Mouse (Mus musculus): ENCODE measurements around the gene E2f8. TPM values are rescaled to one million over a fixed set of nuclear protein-coding genes. Genes with fewer than 3 reads are reported as not detected.

The E2f8 gene
- polyA plus RNA-seq (2015; fragmentation: Nextera tagmentation; extraction: Ambion mirVana) = 0.93 and 1.5 TPM in 2 replicates

- no peaks in the 10 kb centered on the region for H3K9me3 ChIP-seq (ENCODE audit: low read length)
- peaks cover 6% of the 10 kb centered on the region for H3K4me1 ChIP-seq (ENCODE audit: insufficient read depth, low read depth, low read length)
- peak; percentile 83 for ATAC-seq
- H3K4me2 ChIP-seq (replicated peaks; ENCODE audit: low read depth, low read length) = peak within 1 kb of the TSS; percentile 100
- H3K27ac ChIP-seq (ENCODE audit: low read length) = no peak within 1 kb of the TSS
- DNase-seq (ENCODE audit: low spot score) = peak; percentile 85
- WGBS = 0% methylated on average over 24 of the region's 41 CpGs
- peak within 1 kb of the TSS; percentile 84 for H3K4me3 ChIP-seq (ENCODE audit: low read depth, low read length)
- H3K36me3 ChIP-seq (ENCODE audit: insufficient read depth, low read length) = no peaks in the 10 kb centered on the region
- no peaks in the 10 kb centered on the region for H3K27me3 ChIP-seq (replicated peaks; ENCODE audit: insufficient read depth, low read length)
- H3K9ac ChIP-seq (replicated peaks; ENCODE audit: low read depth) = 0 out of 2 replicates have a peak within 1 kb of the TSS, but pooled peaks have one; percentile 13
- TF ChIP-seq CTCF (IDR thresholded peaks at IDR 0.05) (no peak), EP300 (IDR thresholded peaks at IDR 0.05) (no peak)
Measured at GRCm38 (mm10) chr7:48881486-48881885, at the start of gene E2f8. Gene E2f8, minus strand, starts transcription at chr7:48881596.

- Histone ChIP-seq H3K4me3 (ENCODE audit: low read depth, low read length) (no peak overlapping the region), H3K9ac (replicated peaks; ENCODE audit: low read depth) (no peak overlapping the region), H3K4me2 (replicated peaks; ENCODE audit: low read depth, low read length) (no peak overlapping the region), H3K36me3 (ENCODE audit: insufficient read depth, low read length) (no peaks in the 10 kb centered on the region), H3K9me3 (ENCODE audit: low read length) (no peaks in the 10 kb centered on the region), H3K4me1 (ENCODE audit: insufficient read depth, low read depth, low read length) (no peaks in the 10 kb centered on the region; the same call in 1 of the 2 replicates), H3K27me3 (replicated peaks; ENCODE audit: insufficient read depth, low read length) (no peaks in the 10 kb centered on the region), H3K27ac (ENCODE audit: low read length) (no peak overlapping the region)
- WGBS = 51% methylated on average over 5 of the region's 5 CpGs
- ATAC-seq (no peak), DNase-seq (ENCODE audit: low spot score) (no peak)
- TF ChIP-seq EP300 (IDR thresholded peaks at IDR 0.05) (no peak), CTCF (IDR thresholded peaks at IDR 0.05) (no peak)
Measured at GRCm38 (mm10) chr7:48930399-48930798, 49.0 kb upstream of the E2f8 start.

GRCm38 (mm10) chr7:48928364-48928763 is 47.0 kb upstream of the E2f8 start:
- DNase-seq (ENCODE audit: low spot score) = peak; percentile 75
- peak; percentile 70 for ATAC-seq
- peak; percentile 89 for TF ChIP-seq CTCF (IDR thresholded peaks at IDR 0.05)
- no peak for TF ChIP-seq EP300 (IDR thresholded peaks at IDR 0.05)
- no peak overlapping the region for H3K9ac ChIP-seq (replicated peaks; ENCODE audit: low read depth)
- no peaks in the 10 kb centered on the region for H3K27me3 ChIP-seq (replicated peaks; ENCODE audit: insufficient read depth, low read length)
- WGBS = 2% methylated on average over 3 of the region's 3 CpGs
- H3K4me1 ChIP-seq (ENCODE audit: insufficient read depth, low read depth, low read length) = no peaks in the 10 kb centered on the region; the same call in 1 of the 2 replicates
- H3K4me3 ChIP-seq (ENCODE audit: low read depth, low read length) = no peak overlapping the region
- no peaks in the 10 kb centered on the region for H3K36me3 ChIP-seq (ENCODE audit: insufficient read depth, low read length)
- H3K27ac ChIP-seq (ENCODE audit: low read length) = no peak overlapping the region
- no peaks in the 10 kb centered on the region for H3K9me3 ChIP-seq (ENCODE audit: low read length)
- H3K4me2 ChIP-seq (replicated peaks; ENCODE audit: low read depth, low read length) = no peak overlapping the region

GRCm38 (mm10) chr7:48925214-48925613 is 43.8 kb upstream of the E2f8 start:
- no peak overlapping the region for H3K4me3 ChIP-seq (ENCODE audit: low read depth, low read length)
- WGBS = 40% methylated on average over 3 of the region's 3 CpGs
- peak; percentile 59 for DNase-seq (ENCODE audit: low spot score)
- H3K27ac ChIP-seq (ENCODE audit: low read length) = no peak overlapping the region
- no peaks in the 10 kb centered on the region; the same call in 1 of the 2 replicates for H3K4me1 ChIP-seq (ENCODE audit: insufficient read depth, low read depth, low read length)
- no peaks in the 10 kb centered on the region for H3K36me3 ChIP-seq (ENCODE audit: insufficient read depth, low read length)
- ATAC-seq = peak; percentile 79
- no peak overlapping the region for H3K9ac ChIP-seq (replicated peaks; ENCODE audit: low read depth)
- H3K4me2 ChIP-seq (replicated peaks; ENCODE audit: low read depth, low read length) = no peak overlapping the region
- no peaks in the 10 kb centered on the region for H3K9me3 ChIP-seq (ENCODE audit: low read length)
- H3K27me3 ChIP-seq (replicated peaks; ENCODE audit: insufficient read depth, low read length) = no peaks in the 10 kb centered on the region
- TF ChIP-seq CTCF (IDR thresholded peaks at IDR 0.05) (no peak), EP300 (IDR thresholded peaks at IDR 0.05) (peak; percentile 64)

GRCm38 (mm10) chr7:48923620-48924019 is 42.2 kb upstream of the E2f8 start:
- TF ChIP-seq CTCF (IDR thresholded peaks at IDR 0.05) (no peak), EP300 (IDR thresholded peaks at IDR 0.05) (no peak)
- Histone ChIP-seq H3K9ac (replicated peaks; ENCODE audit: low read depth) (no peak overlapping the region), H3K4me1 (ENCODE audit: insufficient read depth, low read depth, low read length) (no peaks in the 10 kb centered on the region; the same call in 1 of the 2 replicates), H3K4me3 (ENCODE audit: low read depth, low read length) (no peak overlapping the region), H3K36me3 (ENCODE audit: insufficient read depth, low read length) (no peaks in the 10 kb centered on the region), H3K27me3 (replicated peaks; ENCODE audit: insufficient read depth, low read length) (no peaks in the 10 kb centered on the region), H3K9me3 (ENCODE audit: low read length) (no peaks in the 10 kb centered on the region), H3K4me2 (replicated peaks; ENCODE audit: low read depth, low read length) (no peak overlapping the region), H3K27ac (ENCODE audit: low read length) (no peak overlapping the region)
- DNase-seq (ENCODE audit: low spot score) (no peak), ATAC-seq (no peak)
- WGBS = 72% methylated on average over 10 of the region's 10 CpGs

GRCm38 (mm10) chr7:48918389-48918788 is 37.0 kb upstream of the E2f8 start:
- Histone ChIP-seq H3K27me3 (replicated peaks; ENCODE audit: insufficient read depth, low read length) (no peaks in the 10 kb centered on the region), H3K4me2 (replicated peaks; ENCODE audit: low read depth, low read length) (no peak overlapping the region), H3K9me3 (ENCODE audit: low read length) (no peaks in the 10 kb centered on the region), H3K4me3 (ENCODE audit: low read depth, low read length) (no peak overlapping the region), H3K36me3 (ENCODE audit: insufficient read depth, low read length) (no peaks in the 10 kb centered on the region), H3K27ac (ENCODE audit: low read length) (no peak overlapping the region), H3K9ac (replicated peaks; ENCODE audit: low read depth) (no peak overlapping the region), H3K4me1 (ENCODE audit: insufficient read depth, low read depth, low read length) (peaks cover 6% of the 10 kb centered on the region; the same call in 1 of the 2 replicates)
- TF ChIP-seq CTCF (IDR thresholded peaks at IDR 0.05) (no peak), EP300 (IDR thresholded peaks at IDR 0.05) (no peak)
- WGBS = 50% methylated on average over 11 of the region's 11 CpGs
- ATAC-seq (no peak), DNase-seq (ENCODE audit: low spot score) (no peak)

GRCm38 (mm10) chr7:48917988-48918387 is 36.6 kb upstream of the E2f8 start:
- Histone ChIP-seq H3K27ac (ENCODE audit: low read length) (no peak overlapping the region), H3K4me2 (replicated peaks; ENCODE audit: low read depth, low read length) (no peak overlapping the region), H3K4me1 (ENCODE audit: insufficient read depth, low read depth, low read length) (peaks cover 6% of the 10 kb centered on the region; the same call in 1 of the 2 replicates), H3K9ac (replicated peaks; ENCODE audit: low read depth) (no peak overlapping the region), H3K36me3 (ENCODE audit: insufficient read depth, low read length) (no peaks in the 10 kb centered on the region), H3K27me3 (replicated peaks; ENCODE audit: insufficient read depth, low read length) (no peaks in the 10 kb centered on the region), H3K9me3 (ENCODE audit: low read length) (no peaks in the 10 kb centered on the region), H3K4me3 (ENCODE audit: low read depth, low read length) (no peak overlapping the region)
- ATAC-seq = no peak
- no peak for TF ChIP-seq EP300 (IDR thresholded peaks at IDR 0.05)
- 40% methylated on average over 5 of the region's 5 CpGs for WGBS
- no peak for DNase-seq (ENCODE audit: low spot score)

Data from lung, postnatal 0 days (tissue).